Mouse (Mus musculus) erythroblast, adult 5-6 weeks (primary cell): ENCODE results near the gene Bend7. TPM values are rescaled to one million over a fixed set of nuclear protein-coding genes. Genes with fewer than 3 reads are reported as not detected.

ENCODE experiments used
- ATAC-seq: replicated peaks from 2 replicates; pipeline ENCODE4 v1.8.0; 2016; ENCODE audit warnings: moderate number of reproducible peaks, mild to moderate bottlenecking, moderate TSS enrichment, inconsistent platforms; ENCODE audit not compliant: poor library complexity, low FRiP score, severe bottlenecking
- total RNA-seq, 2 experiments: library from RNA; stranded (forward) in 1 of 2; stranded (reverse) in 1 of 2; fragments of 150-400 nt in 1 of 2; fragments of 200-764, 138-1000 nt in 1 of 2; gene quantifications; 2 replicates each; pipeline versions ENCODE4 v1.2.3 to v1.2.4; 2015 to 2017; ENCODE audit warnings: low replicate concordance in 2 of 2

The Bend7 gene
- total RNA-seq (2015; ENCODE audit: low replicate concordance) (not detected in 2 replicates), total RNA-seq (2017; ENCODE audit: low replicate concordance) (0.14 TPM in 1 of 2 replicates, not detected in the other)

- ATAC-seq, result no peak
Measured at GRCm38 (mm10) chr2:4717769-4718661, at the start of gene Bend7. Gene Bend7, plus strand, starts transcription at chr2:4717831.

GRCm38 (mm10) chr2:4668626-4669025 is 49.0 kb upstream of the Bend7 start:
- ATAC-seq, result no peak

- ATAC-seq, result no peak
Measured at GRCm38 (mm10) chr2:4669701-4670100, 47.9 kb upstream of the Bend7 start.

- ATAC-seq, result no peak
Measured at GRCm38 (mm10) chr2:4671636-4672035, 46.0 kb upstream of the Bend7 start.

GRCm38 (mm10) chr2:4679886-4680285 is 37.7 kb upstream of the Bend7 start:
- no peak for ATAC-seq

GRCm38 (mm10) chr2:4711262-4711661 is 6.4 kb upstream of the Bend7 start:
- ATAC-seq, result no peak

GRCm38 (mm10) chr2:4717081-4717768 is 406 bp upstream of the Bend7 start:
- no peak for ATAC-seq

- no peak for ATAC-seq
Measured at GRCm38 (mm10) chr2:4723088-4723487, 5.5 kb downstream of the Bend7 start.

GRCm38 (mm10) chr2:4730161-4730560 is 12.5 kb downstream of the Bend7 start:
- ATAC-seq, result no peak

GRCm38 (mm10) chr2:4733971-4734370 is 16.3 kb downstream of the Bend7 start:
- no peak for ATAC-seq

- no peak for ATAC-seq
Measured at GRCm38 (mm10) chr2:4736095-4736797, 18.6 kb downstream of the Bend7 start.

- ATAC-seq, result no peak
Measured at GRCm38 (mm10) chr2:4736798-4737155, 19.1 kb downstream of the Bend7 start.

- ATAC-seq, result no peak
Measured at GRCm38 (mm10) chr2:4751918-4752317, 34.3 kb downstream of the Bend7 start.

GRCm38 (mm10) chr2:4755716-4756115 is 38.1 kb downstream of the Bend7 start:
- ATAC-seq, result no peak

GRCm38 (mm10) chr2:4757218-4757617 is 39.6 kb downstream of the Bend7 start:
- ATAC-seq, result no peak

- no peak for ATAC-seq
Measured at GRCm38 (mm10) chr2:4760741-4761140, 43.1 kb downstream of the Bend7 start.

GRCm38 (mm10) chr2:4761906-4762305 is 44.3 kb downstream of the Bend7 start:
- ATAC-seq, result no peak

GRCm38 (mm10) chr2:4764071-4764470 is 46.4 kb downstream of the Bend7 start:
- no peak for ATAC-seq

GRCm38 (mm10) chr2:4770376-4770775 is 52.7 kb downstream of the Bend7 start:
- no peak for ATAC-seq

GRCm38 (mm10) chr2:4773911-4774310 is 56.3 kb downstream of the Bend7 start:
- no peak for ATAC-seq
